Mouse (Mus musculus) embryonic facial prominence, embryonic 15.5 days (tissue): ENCODE measurements at regions not wholly inside any gene's neighbourhood (a gene's known extent, or its start where the extent isn't known, plus 50 kb on each side); places are given as distances from the start of the nearest gene placed in this dataset.

Experiments used
- ATAC-seq: fragments of 200-750 bp; cut with Nextera tagmentation; 2 replicates; pipeline ENCODE4 v1.8.0; 2017; ENCODE audit warnings: low read depth, moderate TSS enrichment; ENCODE audit not compliant: insufficient number of reproducible peaks, low FRiP score, low TSS enrichment
- H3K27ac ChIP-seq: fragments of 300-500 bp; sonication (generic); replicated peaks from 2 replicates; pipeline ENCODE4 v1.5.1; 2015; ENCODE audit warnings: mild to moderate bottlenecking, inconsistent platforms
- H3K27me3 ChIP-seq: fragments of 300-500 bp; sonication (generic); 2 replicates; pipeline ENCODE4 v1.6.1; 2015; ENCODE audit warnings: inconsistent platforms
- H3K36me3 ChIP-seq: fragments of 300-500 bp; sonication (generic); 2 replicates; pipeline ENCODE4 v1.6.1; 2015; ENCODE audit warnings: mild to moderate bottlenecking, inconsistent platforms
- H3K4me1 ChIP-seq: fragments of 300-500 bp; sonication (generic); 2 replicates; pipeline ENCODE4 v1.6.1; 2015; ENCODE audit warnings: inconsistent platforms
- H3K4me2 ChIP-seq: fragments of 300-500 bp; sonication (generic); replicated peaks from 2 replicates; pipeline ENCODE4 v1.6.1; 2015; ENCODE audit warnings: mild to moderate bottlenecking, inconsistent platforms
- H3K4me3 ChIP-seq: fragments of 300-500 bp; sonication (generic); replicated peaks from 2 replicates; pipeline ENCODE4 v1.5.1; 2015; ENCODE audit warnings: mild to moderate bottlenecking, inconsistent platforms
- H3K9ac ChIP-seq: fragments of 300-500 bp; sonication (generic); 2 replicates; pipeline ENCODE4 v1.6.1; 2015; ENCODE audit warnings: inconsistent platforms
- H3K9me3 ChIP-seq: fragments of 300-500 bp; sonication (generic); replicated peaks from 2 replicates; pipeline ENCODE4 v1.6.1; 2016; ENCODE audit warnings: inconsistent platforms
- WGBS: fragments of 180-500 bp; shearing (Covaris S2); methylation state at CpG from one replicate; pipeline ENCODE4 v1.1.7; 2015; 5-methylcytosine and 5-hydroxymethylcytosine counted together

DNA sequence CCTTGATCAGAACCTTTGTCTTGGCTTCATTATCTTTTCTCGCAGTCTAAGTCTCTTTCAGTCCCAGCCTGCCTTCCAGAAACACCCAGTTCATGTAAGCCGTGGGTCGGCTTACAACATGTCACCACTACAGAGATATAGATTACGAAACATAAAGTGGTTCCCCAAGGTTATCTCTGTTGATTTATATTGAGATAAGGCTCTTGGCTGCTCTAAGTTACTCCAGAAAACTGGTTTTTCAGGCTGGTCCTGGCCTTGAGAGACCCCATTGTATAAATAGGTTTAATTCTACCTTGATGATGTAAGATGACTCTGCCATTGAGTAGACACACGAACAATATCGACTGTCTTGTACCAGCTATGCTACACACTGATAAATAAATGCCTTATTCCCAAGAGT is 323.8 kb downstream of the Plod2 start:
- Histone ChIP-seq H3K9me3 (no peaks in the 10 kb centered on the region), H3K27me3 (no peaks in the 10 kb centered on the region), H3K4me1 (no peaks in the 10 kb centered on the region), H3K27ac (no peak overlapping the region), H3K9ac (no peak overlapping the region), H3K4me3 (no peak overlapping the region), H3K4me2 (no peak overlapping the region), H3K36me3 (no peaks in the 10 kb centered on the region)
- 70% methylated on average over 6 of the region's 6 CpGs for WGBS
- no peak; the same call in 1 of the 2 replicates for ATAC-seq

DNA sequence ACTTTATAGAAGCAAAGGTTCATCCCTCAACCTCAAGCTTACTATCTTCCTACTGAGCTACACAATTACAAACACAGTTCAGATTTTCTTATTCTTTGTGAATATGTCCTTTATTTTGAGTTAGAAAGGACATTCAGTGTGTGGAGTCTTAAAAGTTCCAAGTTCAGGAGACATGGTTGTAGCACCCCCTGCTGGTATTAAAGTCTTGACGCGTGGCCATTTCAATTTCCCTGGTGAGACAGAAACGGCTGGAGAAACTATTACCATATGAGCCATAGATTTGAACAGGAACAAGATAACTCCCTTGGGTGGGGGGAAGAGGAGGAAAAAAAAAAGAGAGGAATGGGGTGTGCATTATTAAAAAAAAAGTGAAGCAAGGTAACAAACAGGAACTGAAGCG is 336.6 kb downstream of the Plod2 start:
- no peaks in the 10 kb centered on the region for H3K9me3 ChIP-seq
- 34% methylated on average over 4 of the region's 4 CpGs for WGBS
- H3K27me3 ChIP-seq: no peaks in the 10 kb centered on the region
- H3K4me2 ChIP-seq: no peak overlapping the region
- H3K9ac ChIP-seq: no peak overlapping the region
- no peak overlapping the region for H3K27ac ChIP-seq
- ATAC-seq: no peak
- no peaks in the 10 kb centered on the region for H3K4me1 ChIP-seq
- no peaks in the 10 kb centered on the region for H3K36me3 ChIP-seq
- H3K4me3 ChIP-seq: no peak overlapping the region

DNA sequence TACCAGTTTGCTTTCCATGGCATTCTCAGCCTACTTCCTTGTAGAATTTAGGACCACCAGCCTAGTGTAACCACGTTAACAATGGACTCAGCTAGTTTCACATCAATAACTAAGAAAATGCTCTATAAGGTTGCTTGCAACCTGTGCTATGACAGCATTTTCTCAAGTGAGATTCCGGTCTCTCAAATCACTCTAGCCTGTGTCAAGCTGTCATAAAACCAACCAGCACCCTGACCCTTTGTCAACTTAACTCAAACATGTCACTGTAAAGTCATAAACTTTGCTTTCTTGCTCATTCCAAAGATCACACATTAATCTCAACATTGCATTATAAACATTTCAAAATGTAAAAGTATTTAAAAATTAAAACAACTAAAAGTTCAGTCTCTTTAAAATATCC is 337.8 kb downstream of the Plod2 start:
- no peaks in the 10 kb centered on the region for H3K9me3 ChIP-seq
- H3K27ac ChIP-seq: no peak overlapping the region
- H3K27me3 ChIP-seq: no peaks in the 10 kb centered on the region
- H3K9ac ChIP-seq: no peak overlapping the region
- no peak overlapping the region for H3K4me3 ChIP-seq
- H3K4me2 ChIP-seq: no peak overlapping the region
- ATAC-seq: no peak
- WGBS: 81% methylated on average over 2 of the region's 2 CpGs
- no peaks in the 10 kb centered on the region for H3K4me1 ChIP-seq
- no peaks in the 10 kb centered on the region for H3K36me3 ChIP-seq

DNA sequence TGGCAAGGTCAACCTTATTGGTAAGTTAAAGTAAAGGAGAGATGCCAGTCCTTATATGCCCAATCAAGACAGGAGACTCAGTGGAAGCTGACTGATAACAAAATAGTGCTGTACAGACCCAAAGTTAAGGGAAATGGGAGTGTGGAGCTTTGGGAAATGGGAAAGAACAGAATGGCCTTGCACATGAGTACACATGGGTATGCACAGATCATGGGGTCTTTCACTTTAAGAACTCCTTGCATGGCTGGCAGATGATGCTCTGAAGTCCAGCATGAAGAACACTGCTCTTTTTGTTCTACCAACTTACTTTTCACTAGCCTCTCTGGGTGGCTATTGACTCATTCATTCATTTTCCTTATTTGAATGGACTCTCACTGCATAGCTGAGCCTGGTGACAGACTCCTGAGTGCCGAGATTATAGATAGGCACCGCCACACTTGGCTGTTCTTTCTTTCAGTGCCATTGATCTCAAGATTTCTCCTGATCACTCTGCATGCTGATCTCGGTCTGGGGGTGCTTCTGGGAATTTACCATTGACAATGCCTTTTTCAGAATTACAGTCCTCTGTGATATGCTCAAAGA is 340.3 kb downstream of the Plod2 start:
- H3K36me3 ChIP-seq: no peaks in the 10 kb centered on the region
- 67% methylated on average over 3 of the region's 3 CpGs for WGBS
- no peaks in the 10 kb centered on the region for H3K27me3 ChIP-seq
- H3K9me3 ChIP-seq: no peaks in the 10 kb centered on the region
- H3K9ac ChIP-seq: no peak overlapping the region
- H3K4me1 ChIP-seq: no peaks in the 10 kb centered on the region
- H3K27ac ChIP-seq: no peak overlapping the region
- no peak overlapping the region for H3K4me3 ChIP-seq
- H3K4me2 ChIP-seq: no peak overlapping the region
- no peak for ATAC-seq

DNA sequence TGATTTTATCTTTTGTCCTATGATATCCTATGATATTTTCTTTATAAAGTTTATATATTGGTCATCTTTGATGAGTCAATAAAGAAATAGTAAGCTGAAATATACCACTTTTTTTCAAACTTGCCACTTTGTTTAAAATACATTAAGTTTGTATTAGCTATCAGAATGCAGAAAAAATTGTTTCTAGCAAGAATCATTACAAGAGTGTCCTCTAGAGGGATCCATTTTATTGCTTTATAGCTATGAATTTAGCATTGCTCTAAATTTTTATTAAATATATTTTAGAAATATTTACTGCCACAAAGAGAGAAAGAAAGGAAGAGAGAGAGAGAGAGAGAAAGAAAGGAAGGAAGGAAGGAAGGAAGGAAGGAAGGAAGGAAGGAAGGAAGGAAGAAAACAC is 348.0 kb downstream of the Plod2 start:
- no peak for ATAC-seq
- no peak overlapping the region for H3K27ac ChIP-seq
- H3K4me2 ChIP-seq: no peak overlapping the region
- H3K4me3 ChIP-seq: no peak overlapping the region
- no peaks in the 10 kb centered on the region for H3K9me3 ChIP-seq
- no peaks in the 10 kb centered on the region for H3K36me3 ChIP-seq
- no peaks in the 10 kb centered on the region for H3K4me1 ChIP-seq
- no peaks in the 10 kb centered on the region for H3K27me3 ChIP-seq
- H3K9ac ChIP-seq: no peak overlapping the region

DNA sequence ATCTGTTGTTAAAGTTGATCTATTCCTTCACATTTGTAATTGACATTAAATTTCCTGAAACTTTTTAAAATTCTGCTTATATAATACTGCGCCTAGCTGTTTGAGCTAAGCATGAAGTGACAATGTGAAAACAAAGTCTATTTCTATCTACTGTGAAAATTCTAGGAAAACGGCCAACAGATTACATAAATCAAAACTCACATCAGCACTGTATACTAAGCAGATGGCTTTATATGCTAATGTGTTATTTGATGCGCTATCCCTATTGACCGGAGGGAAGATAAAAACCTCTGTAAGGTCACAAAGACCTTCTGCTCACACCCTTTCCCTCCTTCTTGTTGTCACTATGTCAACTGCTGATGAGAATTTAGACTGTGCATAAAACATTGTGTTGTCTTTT is 357.7 kb downstream of the Plod2 start:
- H3K4me1 ChIP-seq: no peaks in the 10 kb centered on the region
- no peak overlapping the region for H3K9ac ChIP-seq
- no peak for ATAC-seq
- H3K4me3 ChIP-seq: no peak overlapping the region
- H3K4me2 ChIP-seq: no peak overlapping the region
- no peak overlapping the region for H3K27ac ChIP-seq
- H3K36me3 ChIP-seq: no peaks in the 10 kb centered on the region
- WGBS: 75% methylated on average over 4 of the region's 4 CpGs
- no peaks in the 10 kb centered on the region for H3K27me3 ChIP-seq
- H3K9me3 ChIP-seq: no peaks in the 10 kb centered on the region

DNA sequence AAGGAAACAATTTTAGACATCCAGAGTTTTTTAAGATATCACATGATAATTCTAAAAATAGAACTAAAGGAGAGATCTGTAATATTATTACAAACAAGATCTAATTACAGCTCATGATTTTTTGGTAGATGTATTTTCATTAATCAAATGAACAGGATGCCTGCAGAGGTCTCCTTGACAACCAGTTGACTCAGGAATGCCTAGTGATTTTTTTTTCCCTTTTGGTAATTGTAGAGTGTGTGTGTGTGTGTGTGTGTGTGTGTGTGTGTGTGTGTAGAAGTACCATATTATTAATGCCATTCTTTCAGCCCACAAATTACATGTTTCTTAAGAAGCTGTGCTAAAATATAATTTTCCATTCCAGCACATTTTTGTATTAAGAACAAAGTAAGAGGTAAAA is 365.1 kb downstream of the Plod2 start:
- H3K9ac ChIP-seq: no peak overlapping the region
- H3K36me3 ChIP-seq: no peaks in the 10 kb centered on the region
- ATAC-seq: no peak
- H3K4me1 ChIP-seq: no peaks in the 10 kb centered on the region
- no peaks in the 10 kb centered on the region for H3K27me3 ChIP-seq
- no peak overlapping the region for H3K4me2 ChIP-seq
- no peaks in the 10 kb centered on the region for H3K9me3 ChIP-seq
- H3K4me3 ChIP-seq: no peak overlapping the region
- H3K27ac ChIP-seq: no peak overlapping the region

DNA sequence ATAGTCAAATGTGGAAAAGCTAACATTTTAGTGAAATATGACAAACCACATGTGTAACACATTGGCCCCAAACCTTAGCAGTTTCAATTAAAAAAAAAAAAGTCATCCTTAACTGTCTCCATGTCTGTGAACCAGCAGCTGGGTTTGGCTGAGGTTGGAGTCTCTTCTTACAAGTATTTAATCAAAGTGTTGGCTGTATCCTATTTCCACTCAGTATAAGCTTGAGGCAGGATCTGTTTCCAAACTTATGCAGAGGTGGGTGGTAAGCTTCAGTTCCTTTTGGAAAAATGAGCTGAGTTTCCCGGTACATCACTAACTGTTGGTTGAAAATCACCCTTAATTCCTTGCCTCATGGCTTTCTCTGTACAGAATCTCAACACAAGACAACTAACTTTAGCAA is 377.4 kb downstream of the Plod2 start:
- H3K4me1 ChIP-seq: no peaks in the 10 kb centered on the region
- no peak for ATAC-seq
- H3K9me3 ChIP-seq: no peaks in the 10 kb centered on the region
- WGBS: 41% methylated on average over 1 of the region's 1 CpGs
- H3K4me2 ChIP-seq: no peak overlapping the region
- H3K27ac ChIP-seq: no peak overlapping the region
- no peak overlapping the region for H3K4me3 ChIP-seq
- no peaks in the 10 kb centered on the region for H3K27me3 ChIP-seq
- H3K36me3 ChIP-seq: no peaks in the 10 kb centered on the region
- H3K9ac ChIP-seq: no peak overlapping the region

DNA sequence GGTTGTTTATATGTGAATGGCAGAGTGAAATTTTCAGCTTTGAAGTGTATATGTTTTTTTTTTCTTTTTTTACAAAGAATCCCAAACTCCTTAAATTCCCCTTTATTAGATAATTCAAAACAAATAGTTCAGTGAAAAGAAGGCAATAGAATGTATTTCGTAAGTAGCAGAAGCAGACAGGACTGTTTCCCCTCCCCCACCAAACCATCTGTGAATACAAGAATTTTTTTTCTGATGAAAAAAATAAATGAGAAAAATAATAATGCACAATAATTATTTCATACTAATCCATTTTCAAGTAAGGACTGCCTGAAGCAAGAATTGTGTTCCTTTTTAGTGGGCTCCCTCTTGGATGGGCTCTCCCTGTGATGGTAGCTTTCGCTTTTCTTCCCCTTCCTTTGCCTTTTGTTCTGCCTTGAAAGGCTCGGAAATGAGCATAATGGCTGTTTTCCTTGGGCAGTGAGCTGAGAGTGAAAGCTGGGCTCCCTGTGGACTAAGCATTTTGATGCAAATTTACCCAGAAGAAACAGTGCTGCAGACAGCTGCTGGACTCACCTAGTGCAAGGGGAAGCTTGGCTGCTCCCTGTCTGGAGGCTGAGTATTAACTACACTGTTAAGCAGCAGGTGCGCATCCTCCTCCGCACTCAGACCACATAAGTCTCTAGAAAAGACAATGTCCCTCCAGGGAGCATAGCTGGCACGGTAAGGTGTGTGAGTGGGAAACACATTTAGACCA is 388.4 kb downstream of the Plod2 start:
- Histone ChIP-seq H3K27me3 (no peaks in the 10 kb centered on the region), H3K4me2 (no peak overlapping the region), H3K4me3 (no peak overlapping the region), H3K27ac (no peak overlapping the region), H3K9me3 (no peaks in the 10 kb centered on the region), H3K36me3 (no peaks in the 10 kb centered on the region), H3K9ac (no peak overlapping the region), H3K4me1 (no peaks in the 10 kb centered on the region)
- WGBS: 25% methylated on average over 6 of the region's 6 CpGs
- ATAC-seq: peak; percentile 51

DNA sequence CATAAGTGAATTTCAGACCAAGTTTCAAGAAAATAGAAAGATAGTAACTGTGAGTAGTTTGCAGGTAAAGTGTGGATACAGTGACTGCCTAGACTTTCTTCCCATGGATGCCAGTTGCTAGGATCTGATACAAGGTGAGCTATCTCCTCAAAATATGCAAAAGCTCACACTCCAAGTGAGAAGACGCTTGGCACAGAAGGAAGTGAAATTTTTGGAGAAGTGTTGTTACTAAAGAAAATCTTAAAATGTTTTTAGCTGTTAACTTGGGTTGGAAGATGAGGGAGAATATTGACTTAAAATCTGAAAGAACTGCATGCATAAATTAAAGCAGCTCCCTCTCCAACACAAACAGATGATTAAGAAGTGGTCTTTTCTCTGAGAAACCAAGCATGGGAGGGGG is 395.8 kb downstream of the Plod2 start:
- Histone ChIP-seq H3K4me1 (no peaks in the 10 kb centered on the region), H3K9me3 (no peaks in the 10 kb centered on the region), H3K4me3 (no peak overlapping the region), H3K9ac (no peak overlapping the region), H3K27ac (no peak overlapping the region), H3K27me3 (no peaks in the 10 kb centered on the region), H3K36me3 (no peaks in the 10 kb centered on the region), H3K4me2 (no peak overlapping the region)
- 76% methylated on average over 1 of the region's 1 CpGs for WGBS
- no peak for ATAC-seq

DNA sequence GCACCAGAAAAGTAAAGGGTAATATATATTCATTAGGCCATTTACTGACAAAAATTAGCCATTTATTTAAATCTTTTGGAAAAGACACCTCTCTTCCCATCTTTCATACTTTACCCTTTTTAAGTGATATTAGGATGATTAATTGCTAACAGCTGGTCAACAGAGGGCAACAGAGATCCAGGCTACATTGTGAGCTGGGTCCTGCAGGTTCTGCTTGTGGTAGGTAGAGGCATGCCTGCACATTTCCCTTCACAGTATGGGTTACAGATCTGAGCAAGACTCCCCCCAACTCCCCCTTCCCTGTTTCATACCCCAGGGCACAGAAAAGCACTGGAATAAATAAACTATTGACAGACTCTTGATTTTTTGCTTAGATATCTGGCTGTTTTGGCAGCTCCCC is 408.1 kb downstream of the Plod2 start:
- no peak for ATAC-seq
- Histone ChIP-seq H3K4me3 (no peak overlapping the region), H3K27ac (no peak overlapping the region), H3K27me3 (no peaks in the 10 kb centered on the region), H3K9ac (no peak overlapping the region), H3K9me3 (no peaks in the 10 kb centered on the region), H3K36me3 (no peaks in the 10 kb centered on the region), H3K4me1 (no peaks in the 10 kb centered on the region), H3K4me2 (no peak overlapping the region)

DNA sequence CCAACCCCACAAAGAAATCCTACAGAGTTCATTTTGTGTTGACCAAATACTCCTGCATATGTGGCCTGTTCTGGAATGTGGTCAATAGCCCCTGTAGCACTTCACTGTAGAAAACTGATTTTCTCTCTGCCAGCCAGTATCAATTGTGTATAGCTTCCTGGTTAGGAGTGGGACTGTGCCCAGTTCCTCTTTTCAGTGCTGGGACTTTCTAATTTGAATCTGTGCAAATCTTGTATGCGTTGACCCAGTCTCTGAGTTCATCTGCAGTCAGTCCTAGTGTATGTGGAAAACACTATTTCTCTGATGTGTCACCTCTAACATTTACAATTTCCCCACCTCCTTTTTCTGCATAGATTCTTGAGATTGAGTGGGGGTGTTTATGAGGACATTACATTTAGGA is 421.3 kb downstream of the Plod2 start:
- no peak for ATAC-seq
- no peaks in the 10 kb centered on the region for H3K9me3 ChIP-seq
- no peaks in the 10 kb centered on the region for H3K4me1 ChIP-seq
- H3K27me3 ChIP-seq: no peaks in the 10 kb centered on the region
- H3K4me2 ChIP-seq: no peak overlapping the region
- no peaks in the 10 kb centered on the region for H3K36me3 ChIP-seq
- H3K9ac ChIP-seq: no peak overlapping the region
- WGBS: 92% methylated on average over 1 of the region's 1 CpGs
- no peak overlapping the region for H3K27ac ChIP-seq
- H3K4me3 ChIP-seq: no peak overlapping the region
